Mouse (Mus musculus) forebrain, embryonic 15.5 days (tissue): ENCODE measurements around the gene Aff4. TPM values are rescaled to one million over a fixed set of nuclear protein-coding genes. Genes with fewer than 3 reads are reported as not detected.

Source experiments
- ATAC-seq: fragments of 200-750 bp; cut with Nextera tagmentation; replicated peaks from 2 replicates; pipeline ENCODE4 v1.8.0; 2017; ENCODE audit warnings: mild to moderate bottlenecking, moderate TSS enrichment, moderate library complexity
- H3K27ac ChIP-seq: fragments of 300-500 bp; sonication (generic); replicated peaks from 2 replicates; pipeline ENCODE4 v1.5.1; 2015; ENCODE audit warnings: mild to moderate bottlenecking, inconsistent platforms
- H3K27me3 ChIP-seq: fragments of 300-500 bp; sonication (generic); 2 replicates; pipeline ENCODE4 v1.6.1; 2015; ENCODE audit warnings: inconsistent platforms
- H3K36me3 ChIP-seq: fragments of 300-500 bp; sonication (generic); 2 replicates; pipeline ENCODE4 v1.6.1; 2015; ENCODE audit warnings: mild to moderate bottlenecking, inconsistent platforms
- H3K4me1 ChIP-seq: fragments of 300-500 bp; sonication (generic); 2 replicates; pipeline ENCODE4 v1.6.1; 2015; ENCODE audit warnings: inconsistent platforms
- H3K4me2 ChIP-seq: fragments of 300-500 bp; sonication (generic); replicated peaks from 2 replicates; pipeline ENCODE4 v1.6.1; 2015; ENCODE audit warnings: mild to moderate bottlenecking, inconsistent platforms
- H3K4me3 ChIP-seq: fragments of 300-500 bp; sonication (generic); 2 replicates; pipeline ENCODE4 v1.5.1; 2015; ENCODE audit warnings: mild to moderate bottlenecking, inconsistent platforms
- H3K9ac ChIP-seq: fragments of 300-500 bp; sonication (generic); replicated peaks from 2 replicates; pipeline ENCODE4 v1.6.1; 2015; ENCODE audit warnings: mild to moderate bottlenecking, inconsistent platforms
- H3K9me3 ChIP-seq: fragments of 300-500 bp; sonication (generic); 2 replicates; pipeline ENCODE4 v1.6.1; 2016; ENCODE audit warnings: inconsistent platforms
- WGBS: fragments of 180-500 bp; shearing (Covaris S2); methylation state at CpG from one replicate; pipeline ENCODE4 v1.1.7; 2015; ENCODE audit warnings: mixed read lengths; 5-methylcytosine and 5-hydroxymethylcytosine counted together
- polyA plus RNA-seq: library from polyadenylated mRNA; unstranded; fragments of >200 nt; fragmentation: Nextera tagmentation; extraction: Ambion mirVana; gene quantifications from 2 replicates; pipeline ENCODE4 v1.2.1, GENCODE M21; 2015

Gene Aff4
- polyA plus RNA-seq, 1 experiment from 2014 or later = 70.8 TPM

GRCm38 (mm10) chr11:53435504-53435903 lies 84.9 kb downstream of the Aff4 start:
- peaks cover 7% of the 10 kb centered on the region for H3K4me1 ChIP-seq
- H3K27ac ChIP-seq = no peak overlapping the region
- WGBS = 82% methylated on average over 8 of the region's 8 CpGs
- H3K4me3 ChIP-seq = no peak overlapping the region
- no peaks in the 10 kb centered on the region for H3K27me3 ChIP-seq
- no peak overlapping the region for H3K4me2 ChIP-seq
- no peak for ATAC-seq
- no peaks in the 10 kb centered on the region for H3K36me3 ChIP-seq
- no peaks in the 10 kb centered on the region for H3K9me3 ChIP-seq
- H3K9ac ChIP-seq = no peak overlapping the region

GRCm38 (mm10) chr11:53436338-53436737 lies 85.7 kb downstream of the Aff4 start:
- WGBS = 88% methylated on average over 6 of the region's 6 CpGs

DNA sequence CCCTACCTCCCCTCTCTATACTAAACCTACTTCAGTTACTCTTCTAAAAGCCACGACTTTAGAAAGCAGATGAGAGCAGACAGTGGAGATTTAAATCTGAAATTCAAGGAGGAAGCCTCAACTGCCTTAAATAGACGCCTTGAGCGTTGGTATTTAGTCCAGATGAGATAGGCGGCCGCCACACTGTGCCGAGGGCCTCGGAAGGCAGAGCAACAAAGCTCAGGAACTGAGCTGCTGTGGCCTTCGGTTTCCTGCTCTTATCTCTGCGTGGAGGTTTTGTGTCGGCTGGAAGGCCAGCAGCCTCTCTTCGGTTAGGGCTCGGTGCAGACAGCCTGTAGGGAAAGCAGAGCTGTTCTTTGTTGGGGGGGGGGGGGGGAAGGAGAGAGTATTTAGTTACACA lies 91.3 kb downstream of the Aff4 start:
- H3K27ac ChIP-seq = no peak overlapping the region
- H3K4me1 ChIP-seq = no peaks in the 10 kb centered on the region
- H3K27me3 ChIP-seq = no peaks in the 10 kb centered on the region
- H3K9me3 ChIP-seq = no peaks in the 10 kb centered on the region
- WGBS = 60% methylated on average over 12 of the region's 12 CpGs
- no peak for ATAC-seq
- H3K36me3 ChIP-seq = no peaks in the 10 kb centered on the region
- no peak overlapping the region for H3K4me2 ChIP-seq
- H3K4me3 ChIP-seq = no peak overlapping the region
- H3K9ac ChIP-seq = no peak overlapping the region

More at GRCm38 (mm10) chr11:53436338-53436737, 85.7 kb downstream of the Aff4 start:
- Histone ChIP-seq H3K9ac (no peak overlapping the region), H3K27me3 (no peaks in the 10 kb centered on the region), H3K27ac (no peak overlapping the region), H3K9me3 (no peaks in the 10 kb centered on the region), H3K4me3 (no peak overlapping the region), H3K4me1 (peaks cover 4% of the 10 kb centered on the region), H3K36me3 (no peaks in the 10 kb centered on the region), H3K4me2 (no peak overlapping the region)
- no peak for ATAC-seq

DNA sequence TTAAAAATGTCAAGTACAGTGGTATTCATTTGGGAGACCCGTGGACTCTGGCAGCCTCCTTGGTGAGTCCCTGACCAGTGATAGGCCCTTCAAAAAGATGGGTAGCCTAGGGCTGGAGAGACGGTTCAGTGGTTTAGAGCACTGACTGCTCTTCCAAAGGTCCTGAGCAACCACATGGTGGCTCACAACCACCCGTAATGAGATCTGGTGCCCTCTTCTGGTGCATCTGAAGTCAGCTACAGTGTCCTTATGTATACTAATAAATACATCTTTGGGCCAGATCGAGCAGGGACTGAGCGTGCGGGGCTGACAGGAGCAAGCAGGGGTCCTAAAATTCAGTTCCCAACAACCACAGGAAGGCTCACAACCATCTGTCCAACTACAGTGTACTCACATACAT lies 93.2 kb downstream of the Aff4 start:
- WGBS = 48% methylated on average over 6 of the region's 6 CpGs

GRCm38 (mm10) chr11:53445562-53445961 lies 94.9 kb downstream of the Aff4 start:
- H3K4me1 ChIP-seq = no peaks in the 10 kb centered on the region
- 66% methylated on average over 13 of the region's 13 CpGs for WGBS
- H3K27me3 ChIP-seq = no peaks in the 10 kb centered on the region
- ATAC-seq = no peak
- no peaks in the 10 kb centered on the region for H3K9me3 ChIP-seq
- no peak overlapping the region for H3K27ac ChIP-seq
- H3K4me2 ChIP-seq = no peak overlapping the region
- H3K36me3 ChIP-seq = no peaks in the 10 kb centered on the region
- no peak overlapping the region for H3K4me3 ChIP-seq
- H3K9ac ChIP-seq = no peak overlapping the region

More for the DNA sequence above, 93.2 kb downstream of the Aff4 start:
- no peak for ATAC-seq
- no peak overlapping the region for H3K9ac ChIP-seq
- no peak overlapping the region for H3K4me3 ChIP-seq
- no peak overlapping the region for H3K4me2 ChIP-seq
- no peaks in the 10 kb centered on the region for H3K4me1 ChIP-seq
- no peaks in the 10 kb centered on the region for H3K36me3 ChIP-seq
- no peaks in the 10 kb centered on the region for H3K9me3 ChIP-seq
- H3K27me3 ChIP-seq = no peaks in the 10 kb centered on the region
- H3K27ac ChIP-seq = no peak overlapping the region

DNA sequence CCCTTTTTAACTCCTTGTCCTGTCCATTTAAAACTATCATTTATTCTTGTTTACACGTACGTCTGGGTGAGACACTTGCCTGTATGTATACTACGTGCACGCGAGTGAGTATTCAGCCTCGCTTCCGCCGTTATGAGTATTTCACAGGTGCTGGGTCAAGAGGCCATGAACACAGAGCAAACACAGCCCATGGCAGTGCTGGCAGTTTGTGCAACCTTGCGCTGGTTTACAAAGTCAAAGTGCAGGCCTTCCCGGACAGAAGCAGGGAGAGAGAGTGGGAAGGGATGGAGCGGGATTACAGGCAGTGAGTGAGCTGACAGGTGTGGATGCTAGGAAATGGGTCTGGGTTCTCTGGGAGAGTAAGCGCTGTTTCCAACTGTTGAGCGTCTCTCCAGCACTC lies 95.5 kb downstream of the Aff4 start:
- WGBS = 88% methylated on average over 13 of the region's 13 CpGs
- H3K27ac ChIP-seq = no peak overlapping the region

DNA sequence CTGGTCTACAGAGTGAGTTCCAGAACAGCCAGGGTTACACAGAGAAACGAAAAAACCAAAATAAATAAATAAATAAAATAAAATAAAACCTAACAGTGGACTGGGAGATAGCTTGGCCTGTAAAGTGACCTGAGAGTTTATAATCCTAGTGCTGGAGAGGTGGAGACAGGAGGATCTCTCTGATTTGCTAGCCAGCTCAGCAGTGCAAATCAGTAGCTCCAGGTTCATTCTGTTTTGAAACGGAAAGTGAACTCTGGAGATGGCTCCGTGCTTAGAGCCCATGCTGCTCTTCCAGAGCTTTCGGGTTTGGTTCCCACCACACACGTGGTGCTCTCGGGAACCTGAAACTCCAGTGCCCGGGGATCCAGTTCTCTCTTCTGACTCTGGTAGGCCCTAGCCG lies 97.4 kb downstream of the Aff4 start:
- Histone ChIP-seq H3K9me3 (no peaks in the 10 kb centered on the region), H3K36me3 (no peaks in the 10 kb centered on the region), H3K4me3 (no peak overlapping the region), H3K4me1 (no peaks in the 10 kb centered on the region), H3K4me2 (no peak overlapping the region), H3K27ac (no peak overlapping the region), H3K27me3 (no peaks in the 10 kb centered on the region), H3K9ac (no peak overlapping the region)
- WGBS = 88% methylated on average over 8 of the region's 8 CpGs
- no peak for ATAC-seq

More for the DNA sequence above, 95.5 kb downstream of the Aff4 start:
- no peak overlapping the region for H3K4me3 ChIP-seq
- H3K27me3 ChIP-seq = no peaks in the 10 kb centered on the region
- H3K4me2 ChIP-seq = no peak overlapping the region
- no peaks in the 10 kb centered on the region for H3K4me1 ChIP-seq
- no peaks in the 10 kb centered on the region for H3K9me3 ChIP-seq
- no peak overlapping the region for H3K9ac ChIP-seq
- ATAC-seq = no peak
- H3K36me3 ChIP-seq = no peaks in the 10 kb centered on the region

- Histone ChIP-seq H3K4me2 (no peak overlapping the region), H3K4me1 (no peaks in the 10 kb centered on the region), H3K36me3 (no peaks in the 10 kb centered on the region), H3K9me3 (no peaks in the 10 kb centered on the region), H3K9ac (no peak overlapping the region), H3K27me3 (no peaks in the 10 kb centered on the region), H3K4me3 (no peak overlapping the region), H3K27ac (no peak overlapping the region)
- no peak for ATAC-seq
- 76% methylated on average over 1 of the region's 1 CpGs for WGBS
Observed at GRCm38 (mm10) chr11:53448529-53448928, 97.9 kb downstream of the Aff4 start.

DNA sequence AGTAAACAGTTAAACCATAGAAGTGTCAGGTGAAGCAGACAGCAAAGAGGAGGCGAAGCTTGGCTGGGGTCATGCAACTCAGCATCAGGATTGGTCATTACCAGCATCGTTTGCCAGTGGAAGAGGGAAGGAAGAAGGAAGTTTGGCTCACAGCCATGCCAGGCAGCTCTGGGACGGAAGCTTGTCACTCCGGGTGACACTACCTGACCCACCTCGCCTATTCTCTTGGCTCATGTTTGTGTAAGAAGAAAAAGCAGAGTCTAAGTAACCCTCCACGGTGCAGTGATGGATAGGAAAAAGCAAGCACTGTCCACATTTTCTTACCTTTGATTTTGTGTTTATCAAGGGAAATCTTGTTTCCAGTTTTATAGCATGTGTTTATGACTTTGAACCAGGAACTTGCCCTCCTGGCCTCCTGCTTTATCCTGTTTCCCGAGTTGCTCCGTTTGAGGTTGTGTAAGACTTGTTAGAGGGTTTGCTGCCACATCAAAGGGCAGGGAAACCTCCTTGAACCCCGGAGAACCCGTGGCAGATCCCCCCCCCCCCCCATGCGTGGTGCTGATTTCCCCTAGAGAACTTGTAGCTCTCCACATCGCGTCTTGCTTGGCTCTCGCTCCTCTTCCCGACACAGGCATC lies 99.6 kb downstream of the Aff4 start:
- WGBS = 60% methylated on average over 15 of the region's 15 CpGs
- Histone ChIP-seq H3K4me2 (no peak overlapping the region), H3K9me3 (no peaks in the 10 kb centered on the region), H3K27me3 (peaks cover 3% of the 10 kb centered on the region; the same call in 1 of the 2 replicates), H3K9ac (no peak overlapping the region), H3K36me3 (no peaks in the 10 kb centered on the region), H3K27ac (no peak overlapping the region), H3K4me3 (no peak overlapping the region), H3K4me1 (no peaks in the 10 kb centered on the region)
- ATAC-seq = no peak

- no peak overlapping the region for H3K4me2 ChIP-seq
- no peaks in the 10 kb centered on the region for H3K9me3 ChIP-seq
- no peak overlapping the region for H3K9ac ChIP-seq
- WGBS = 85% methylated on average over 2 of the region's 2 CpGs
- H3K27me3 ChIP-seq = peaks cover 9% of the 10 kb centered on the region; the same call in 1 of the 2 replicates
- H3K27ac ChIP-seq = no peak overlapping the region
- no peaks in the 10 kb centered on the region for H3K36me3 ChIP-seq
- no peak overlapping the region for H3K4me3 ChIP-seq
- no peak for ATAC-seq
- H3K4me1 ChIP-seq = no peaks in the 10 kb centered on the region
Observed at GRCm38 (mm10) chr11:53451361-53451760, 100.7 kb downstream of the Aff4 start.

DNA sequence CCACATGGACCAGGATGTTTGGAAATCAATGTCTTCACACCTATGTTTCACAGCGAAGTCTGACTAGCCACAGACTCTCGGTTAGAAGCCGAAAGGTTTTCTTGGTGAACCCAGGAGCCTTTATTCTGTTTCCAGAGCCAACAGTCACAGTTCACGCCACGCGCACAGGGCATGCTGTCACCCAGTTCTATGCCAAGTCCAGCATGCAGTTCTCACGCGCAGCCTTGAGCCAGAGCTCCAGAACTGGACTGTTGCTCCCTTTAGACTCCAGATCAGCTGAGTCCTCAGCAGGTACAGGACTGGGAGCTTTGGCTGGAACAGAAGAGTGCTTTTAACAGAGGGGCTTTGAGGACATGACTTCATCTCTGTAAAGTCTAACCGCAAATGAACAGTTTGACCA lies 101.8 kb downstream of the Aff4 start:
- Histone ChIP-seq H3K4me3 (no peak overlapping the region), H3K36me3 (no peaks in the 10 kb centered on the region), H3K9me3 (no peaks in the 10 kb centered on the region), H3K27ac (no peak overlapping the region), H3K9ac (no peak overlapping the region), H3K4me2 (no peak overlapping the region), H3K27me3 (peaks cover 15% of the 10 kb centered on the region; the same call in 1 of the 2 replicates), H3K4me1 (peaks cover 9% of the 10 kb centered on the region)
- WGBS = 95% methylated on average over 9 of the region's 9 CpGs
- no peak for ATAC-seq

GRCm38 (mm10) chr11:53453031-53453430 lies 102.4 kb downstream of the Aff4 start:
- no peak overlapping the region for H3K27ac ChIP-seq
- WGBS = 90% methylated on average over 5 of the region's 5 CpGs
- no peak overlapping the region for H3K9ac ChIP-seq
- ATAC-seq = no peak
- no peaks in the 10 kb centered on the region for H3K9me3 ChIP-seq
- H3K4me1 ChIP-seq = peaks cover 12% of the 10 kb centered on the region
- no peak overlapping the region for H3K4me3 ChIP-seq
- no peaks in the 10 kb centered on the region for H3K36me3 ChIP-seq
- peaks cover 21% of the 10 kb centered on the region for H3K27me3 ChIP-seq
- no peak overlapping the region for H3K4me2 ChIP-seq
